Mouse (Mus musculus): ENCODE measurements around the gene Mfsd4b5.
"Not testable (repeated sequence)": the region's sequence is repeated elsewhere in the genome, so short reads cannot be mapped to it uniquely, and the experiment has no call there.

The Mfsd4b5 gene

GRCm38 (mm10) chr10:39986466-39986865 lies at the start of gene Mfsd4b5:
Mfsd4b5 (minus strand) TSS chr10:39986646.
- CTCF ChIA-PET, result no interaction called here

GRCm38 (mm10) chr10:40034956-40035355 lies 48.5 kb upstream of the Mfsd4b5 start:
- CTCF ChIA-PET, result no interaction called here

DNA sequence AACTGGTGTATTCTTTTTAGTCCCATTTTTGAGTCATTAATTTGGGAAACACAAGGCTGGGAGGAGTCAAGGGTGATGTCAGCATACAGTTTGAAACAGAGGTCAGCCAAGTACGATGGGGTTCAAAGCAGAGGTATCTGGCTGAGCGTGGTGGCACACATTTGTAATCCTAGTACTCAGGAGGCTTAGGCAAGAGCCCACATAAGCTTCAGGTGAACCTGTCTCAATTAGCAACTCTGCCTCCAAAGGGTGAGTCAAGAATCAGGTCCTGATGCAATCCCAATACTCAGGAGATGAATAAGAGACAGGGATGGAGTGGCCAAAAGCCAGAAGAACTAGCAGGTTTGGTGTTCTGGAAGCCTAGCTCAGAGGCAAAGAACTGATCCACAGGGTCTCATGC lies 46.5 kb upstream of the Mfsd4b5 start:
- CTCF ChIA-PET, result no interaction called here

DNA sequence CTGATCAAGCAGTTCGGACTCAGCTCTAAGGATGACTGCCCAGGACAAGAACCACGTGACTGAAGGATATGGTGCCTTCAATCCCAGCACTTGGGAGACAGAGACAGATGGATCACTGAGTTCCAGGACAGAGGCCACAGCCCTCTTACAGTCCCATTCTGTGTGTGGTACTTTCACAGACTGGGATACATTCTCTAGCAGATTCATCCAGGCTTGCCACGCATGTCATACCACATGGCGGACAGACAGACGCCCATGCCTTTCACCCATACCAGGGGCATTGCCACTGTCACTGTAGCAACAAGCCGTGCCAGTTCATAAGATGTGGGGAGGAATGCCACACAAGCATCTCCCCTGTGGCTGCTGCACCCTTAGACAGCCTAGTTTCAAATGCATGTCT lies 44.3 kb upstream of the Mfsd4b5 start:
- CTCF ChIA-PET, result no interaction called here

DNA sequence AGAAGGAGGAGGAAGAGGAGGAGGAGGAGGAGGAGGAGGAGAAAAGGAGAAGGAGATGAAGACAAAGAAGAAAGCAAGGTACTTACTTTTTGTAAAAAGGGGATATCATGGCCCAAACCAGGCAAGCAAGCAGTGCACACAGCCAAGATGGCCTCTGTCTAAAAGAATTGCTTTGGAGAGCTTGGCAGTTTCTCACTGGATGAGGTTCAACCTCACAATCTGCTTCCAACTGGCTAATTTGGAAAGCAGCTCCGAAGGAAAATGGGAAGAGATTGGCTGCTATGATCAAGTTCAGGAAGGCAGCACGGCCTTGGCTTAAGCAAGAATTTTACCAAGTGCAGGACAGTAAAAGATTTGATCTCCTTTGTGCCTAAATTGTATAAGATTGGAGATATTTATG lies 43.2 kb upstream of the Mfsd4b5 start:
- CTCF ChIA-PET, result no interaction called here

- CTCF ChIA-PET, result interaction anchor here (0.7 kb wide), 2 partner anchors 218 to 1001 kb away, joined by 10 to 11 read pairs; no protein-coding TSS in a partner anchor
Measured at GRCm38 (mm10) chr10:40028091-40028490, 41.6 kb upstream of the Mfsd4b5 start.

GRCm38 (mm10) chr10:40026546-40026945 lies 40.1 kb upstream of the Mfsd4b5 start:
- CTCF ChIA-PET, result no interaction called here

DNA sequence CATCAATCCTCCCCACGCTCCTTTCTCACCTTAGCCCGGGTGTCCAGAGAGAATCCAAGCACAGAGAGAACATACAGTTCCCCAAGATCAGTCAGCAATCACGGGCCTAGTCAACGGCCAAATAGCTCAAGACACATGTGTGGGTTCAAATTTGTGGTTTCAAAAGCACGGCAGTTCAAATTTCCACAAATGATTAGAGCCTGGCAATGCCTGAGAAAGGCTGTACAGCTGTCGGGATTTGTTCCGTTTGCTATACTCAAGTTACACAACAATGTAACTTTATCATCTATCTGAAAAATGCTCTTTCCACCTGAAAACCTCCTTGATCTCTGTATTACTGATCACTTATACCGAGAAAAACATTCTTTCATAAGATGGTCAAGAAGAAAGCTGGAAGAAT lies 39.1 kb upstream of the Mfsd4b5 start:
- CTCF ChIA-PET, result no interaction called here

DNA sequence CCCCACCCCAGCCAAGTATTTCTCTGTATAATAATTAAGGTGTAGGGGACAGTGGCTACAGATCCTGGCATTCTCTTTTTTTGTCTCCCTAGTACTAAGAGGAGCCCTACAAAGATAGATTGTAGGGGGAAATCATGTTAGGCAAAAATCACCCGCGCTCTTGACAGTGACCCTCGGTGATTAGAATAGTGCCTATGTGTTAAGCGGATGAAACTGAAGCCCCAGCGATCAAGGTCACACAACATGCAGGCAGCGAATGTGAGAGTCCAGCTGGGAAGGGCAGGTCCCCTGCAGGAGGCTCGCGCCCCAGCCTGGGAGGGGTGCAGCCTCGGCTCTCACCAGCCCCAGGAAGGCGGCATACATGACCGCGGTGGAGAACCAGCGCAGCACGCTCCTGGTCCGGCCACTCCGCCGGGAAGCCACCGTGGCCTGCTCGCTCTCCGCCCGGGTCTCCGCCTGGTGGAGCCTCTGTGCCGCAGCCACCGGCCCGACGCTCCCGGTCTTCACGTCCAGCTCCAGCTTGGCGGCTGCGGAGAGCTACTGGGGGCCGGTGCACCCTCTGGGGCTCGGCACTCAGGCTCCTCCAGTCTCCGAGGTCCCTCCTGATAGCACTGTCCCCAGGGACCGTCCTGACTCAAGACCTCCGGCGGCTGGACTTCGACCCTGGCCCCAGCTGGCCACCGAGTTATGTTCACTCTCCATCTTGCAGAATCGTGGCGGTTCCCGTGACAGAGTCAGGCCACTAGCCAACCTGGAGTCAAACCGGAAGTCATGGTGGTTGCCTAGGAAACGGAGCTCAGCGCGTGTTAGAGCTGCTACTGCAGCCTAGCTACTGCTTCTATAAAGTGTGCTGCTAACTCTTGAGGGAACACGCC lies 38.3 kb upstream of the Mfsd4b5 start, which contains the start of gene Mfsd4b1:
Gene Mfsd4b1 (minus strand): TSS at position 715 of the 875 bp plus-strand sequence.
- CTCF ChIA-PET, result interaction anchor here (0.6 kb wide), 1 partner anchor 632 kb away, joined by 3 read pairs; no protein-coding TSS in a partner anchor

DNA sequence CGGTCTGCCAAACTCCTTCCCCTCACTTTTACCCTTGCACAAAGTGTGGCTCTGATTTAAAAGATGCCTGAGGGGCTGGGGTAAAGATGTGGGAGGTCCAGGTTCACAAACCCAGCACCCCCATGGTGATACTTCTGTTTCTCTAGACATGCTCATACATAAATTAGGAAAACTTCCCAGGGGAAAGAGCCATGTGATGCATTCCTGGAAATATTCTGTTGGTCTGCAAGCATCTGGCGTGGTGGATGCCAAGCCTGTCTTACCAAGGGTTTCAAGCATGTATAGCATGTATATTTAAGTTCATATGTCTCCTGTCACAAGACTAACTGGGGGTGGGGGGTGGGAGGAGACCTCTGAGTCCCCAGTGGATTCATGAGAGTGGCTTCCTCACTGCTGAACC lies 34.0 kb upstream of the Mfsd4b5 start:
- CTCF ChIA-PET, result no interaction called here

DNA sequence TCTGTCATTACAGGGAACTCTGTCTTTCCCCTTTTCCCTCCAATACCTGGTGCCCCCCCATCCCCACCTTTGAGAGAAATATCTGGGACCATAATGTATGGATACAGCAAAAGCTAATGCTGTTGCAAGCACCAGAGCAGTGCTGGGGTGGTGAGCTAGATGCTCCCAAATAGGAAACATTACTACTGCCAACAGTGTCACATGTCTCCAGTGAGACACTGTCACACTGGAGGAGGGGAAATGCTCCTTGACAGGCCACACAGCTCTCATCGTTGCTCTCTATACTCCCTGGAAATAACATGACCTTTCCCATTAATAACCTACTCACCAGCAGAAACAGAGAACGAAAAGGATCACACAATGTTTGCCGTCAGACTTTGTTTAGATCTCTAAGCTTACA lies 33.0 kb upstream of the Mfsd4b5 start:
- CTCF ChIA-PET, result no interaction called here

DNA sequence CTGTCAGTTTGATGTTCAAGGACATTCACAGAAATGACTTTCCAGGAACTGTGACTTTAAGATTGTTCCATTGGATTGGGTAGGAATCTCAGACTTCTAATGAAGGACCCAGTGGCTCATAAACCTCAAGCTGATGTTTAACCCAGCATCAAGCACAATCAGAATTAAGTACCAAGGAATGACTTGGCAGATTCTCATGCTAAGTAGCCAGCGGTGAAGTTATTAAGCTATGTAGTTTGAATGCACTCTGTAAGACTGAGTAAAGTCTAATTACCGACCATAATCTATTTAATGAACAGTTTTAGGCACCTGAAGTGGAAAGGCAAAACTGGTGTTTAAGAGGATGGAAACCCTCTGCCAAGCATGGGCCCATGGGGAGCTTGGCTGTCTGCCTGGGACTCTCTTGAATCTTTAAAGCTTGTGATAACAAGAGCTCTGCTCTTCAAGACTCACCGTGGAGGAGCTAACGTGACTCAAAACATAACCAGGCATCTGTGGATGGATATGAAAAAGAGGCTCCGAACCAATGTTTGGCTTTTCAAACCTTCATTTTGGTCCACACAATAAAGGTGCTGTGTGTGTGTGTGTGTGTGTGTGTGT lies 31.9 kb upstream of the Mfsd4b5 start:
- CTCF ChIA-PET, result no interaction called here

- CTCF ChIA-PET, result interaction anchor here (0.5 kb wide), 1 partner anchor 202 kb away, joined by 7 read pairs; no protein-coding TSS in a partner anchor
Measured at GRCm38 (mm10) chr10:40009591-40009990, 23.1 kb upstream of the Mfsd4b5 start.

GRCm38 (mm10) chr10:40008847-40009246 lies 22.4 kb upstream of the Mfsd4b5 start:
- CTCF ChIA-PET, result not testable (repeated sequence)

DNA sequence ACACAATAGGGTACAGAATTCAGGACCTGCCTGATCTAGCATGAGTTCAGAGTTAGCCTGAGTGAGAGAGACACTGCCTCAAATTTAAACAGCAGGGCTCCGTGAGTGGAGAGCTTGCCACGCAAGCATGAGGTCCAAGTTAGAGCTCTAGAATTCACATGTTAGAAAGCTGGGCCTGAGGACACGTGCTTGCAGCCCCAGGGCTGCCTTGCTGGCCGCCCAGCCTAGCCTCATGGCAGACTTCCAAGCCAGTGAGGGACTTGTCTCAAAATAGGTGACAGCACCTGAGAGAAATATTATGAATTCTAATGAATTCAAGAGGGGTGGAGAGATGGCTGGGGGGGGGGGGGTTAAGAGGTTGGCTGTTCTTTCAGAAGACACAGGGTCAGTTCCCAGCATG lies 21.5 kb upstream of the Mfsd4b5 start:
- CTCF ChIA-PET, result no interaction called here

- CTCF ChIA-PET, result no interaction called here
Measured at GRCm38 (mm10) chr10:40006963-40007362, 20.5 kb upstream of the Mfsd4b5 start.

GRCm38 (mm10) chr10:40000746-40001145 lies 14.3 kb upstream of the Mfsd4b5 start:
- CTCF ChIA-PET, result no interaction called here

- CTCF ChIA-PET, result no interaction called here
Measured at GRCm38 (mm10) chr10:39991155-39991554, 4.7 kb upstream of the Mfsd4b5 start.

DNA sequence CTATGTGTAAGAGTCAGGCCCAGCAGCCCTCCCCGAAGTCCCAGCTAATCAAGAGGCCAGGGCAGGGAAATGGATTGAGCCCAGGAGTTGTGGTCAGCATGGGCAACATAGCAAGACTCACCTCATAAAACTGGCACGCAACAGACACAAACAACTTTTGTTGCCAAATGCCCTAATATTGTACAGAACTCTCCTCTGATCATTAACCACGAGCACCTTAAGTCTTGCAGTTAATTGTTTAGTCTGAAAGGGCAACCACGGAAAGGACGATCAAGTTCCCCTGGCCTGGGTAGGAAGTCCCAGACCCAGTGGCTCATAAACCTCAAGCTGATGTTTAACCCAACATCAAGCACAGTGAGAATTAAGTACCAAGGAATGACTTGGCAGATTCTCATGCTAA lies 3.8 kb downstream of the Mfsd4b5 start:
- CTCF ChIA-PET, result no interaction called here

DNA sequence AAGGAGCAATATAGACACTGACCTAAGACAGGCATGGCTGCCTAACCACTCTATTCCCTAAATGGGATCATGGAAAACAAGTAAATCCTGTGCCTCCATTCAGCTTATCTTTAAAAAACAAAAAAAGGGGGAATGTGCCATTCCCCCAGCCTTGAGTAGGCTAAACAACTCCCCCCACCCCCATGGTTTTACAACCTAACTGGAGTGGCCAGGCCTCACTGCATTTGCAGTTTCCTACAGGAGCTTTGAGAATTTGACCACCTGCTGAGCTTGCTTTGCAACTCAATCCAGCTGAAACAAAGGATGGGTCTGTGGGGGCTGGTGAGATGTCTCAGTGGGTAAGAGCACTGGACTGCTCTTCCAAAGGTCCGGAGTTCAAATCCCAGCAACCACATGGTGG lies 8.2 kb downstream of the Mfsd4b5 start:
- CTCF ChIA-PET, result no interaction called here

DNA sequence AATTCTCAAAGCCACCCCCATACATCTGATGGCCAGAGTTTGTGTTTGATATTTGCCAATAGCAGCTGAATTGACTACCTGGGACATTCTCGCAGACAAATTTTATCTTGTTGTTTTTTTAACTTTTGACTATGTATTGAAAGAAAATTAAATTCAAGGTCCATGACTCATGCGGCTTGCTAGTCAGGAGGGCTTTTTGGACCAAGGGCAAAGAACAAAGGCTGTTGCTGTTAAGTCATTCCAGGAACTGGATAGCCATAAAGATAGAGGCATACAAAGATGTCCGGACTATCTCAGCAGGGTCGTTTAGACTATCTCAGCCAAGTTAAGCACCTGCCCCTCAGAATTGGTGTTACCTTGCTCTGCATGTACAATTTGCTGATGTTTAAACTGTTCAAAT lies 9.1 kb downstream of the Mfsd4b5 start:
- CTCF ChIA-PET, result no interaction called here

DNA sequence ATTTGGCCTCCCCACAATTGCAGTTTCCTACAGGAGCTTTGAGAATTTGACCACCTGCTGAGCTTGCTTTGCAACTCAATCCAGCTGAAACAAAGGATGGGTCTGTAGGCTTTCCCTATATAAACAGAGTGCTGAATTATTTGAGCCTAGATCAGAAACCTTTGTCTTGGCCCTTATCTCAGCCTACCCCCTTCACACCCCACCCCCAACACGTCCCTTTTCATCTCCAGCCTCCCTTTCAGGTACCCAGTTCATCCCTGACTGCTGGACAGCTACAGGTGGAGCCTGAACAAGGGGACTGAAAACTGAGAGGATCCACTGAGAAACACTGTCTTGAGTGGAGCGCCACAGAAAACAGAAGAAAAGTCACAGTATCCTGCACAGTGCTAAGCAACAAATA lies 10.7 kb downstream of the Mfsd4b5 start:
- CTCF ChIA-PET, result no interaction called here

DNA sequence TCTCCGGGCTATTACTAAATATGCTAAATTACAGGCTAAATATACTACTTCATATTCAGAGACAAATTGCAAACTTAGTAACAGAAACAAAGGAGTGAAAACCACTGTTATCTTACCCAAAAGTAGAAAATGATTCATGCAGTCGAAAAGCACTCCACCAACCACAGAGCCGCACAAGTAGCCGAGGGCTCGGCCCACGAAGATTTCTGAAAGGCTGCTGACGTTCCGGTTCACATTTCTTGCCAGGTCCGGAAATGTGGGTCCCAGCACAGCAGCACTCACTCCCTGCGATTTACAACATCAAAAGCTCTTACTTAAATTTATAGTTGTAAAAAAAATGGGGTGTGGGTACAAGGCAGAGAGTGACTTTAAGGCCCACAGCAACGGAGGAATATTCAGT lies 11.5 kb downstream of the Mfsd4b5 start:
- CTCF ChIA-PET, result no interaction called here
